Mouse (Mus musculus): ENCODE measurements around the gene Gadd45b. TPM values are rescaled to one million over a fixed set of nuclear protein-coding genes. Genes with fewer than 3 reads are reported as not detected.

The Gadd45b gene
- polyA plus RNA-seq, 1 experiment from 2014 or later = 17.1 TPM

DNA sequence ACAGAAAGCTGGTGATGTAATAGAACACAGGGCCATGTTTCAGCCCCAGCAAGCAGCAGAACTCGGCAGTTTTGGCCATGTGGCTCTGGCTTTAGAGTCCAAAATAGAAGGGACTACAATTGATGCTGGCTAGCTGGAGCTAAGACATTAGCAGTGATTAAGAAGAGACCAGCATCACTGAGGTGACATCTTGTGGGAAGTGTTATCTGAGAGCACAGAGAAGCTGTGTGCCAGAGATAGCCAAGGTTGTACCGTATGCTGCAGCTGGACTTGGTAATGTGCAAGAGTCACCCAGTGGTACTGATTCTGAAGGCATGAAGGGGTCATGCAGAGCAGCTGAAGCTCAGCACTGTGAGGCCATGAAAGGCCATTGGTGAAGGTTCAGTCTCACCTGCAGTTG is 14.6 kb upstream of the Gadd45b start:
- H3K4me3 ChIP-seq = no peak overlapping the region
- no peak for DNase-seq (ENCODE audit: low spot score)
- no peaks in the 10 kb centered on the region for H3K27me3 ChIP-seq (ENCODE audit: insufficient read depth, poor library complexity, severe bottlenecking)
- H3K36me3 ChIP-seq = peaks cover 55% of the 10 kb centered on the region
- no peaks in the 10 kb centered on the region for H3K9me3 ChIP-seq
- no peak overlapping the region for H3K27ac ChIP-seq
- H3K4me1 ChIP-seq = peaks cover 44% of the 10 kb centered on the region
- WGBS = 69% methylated on average over 2 of the region's 2 CpGs

DNA sequence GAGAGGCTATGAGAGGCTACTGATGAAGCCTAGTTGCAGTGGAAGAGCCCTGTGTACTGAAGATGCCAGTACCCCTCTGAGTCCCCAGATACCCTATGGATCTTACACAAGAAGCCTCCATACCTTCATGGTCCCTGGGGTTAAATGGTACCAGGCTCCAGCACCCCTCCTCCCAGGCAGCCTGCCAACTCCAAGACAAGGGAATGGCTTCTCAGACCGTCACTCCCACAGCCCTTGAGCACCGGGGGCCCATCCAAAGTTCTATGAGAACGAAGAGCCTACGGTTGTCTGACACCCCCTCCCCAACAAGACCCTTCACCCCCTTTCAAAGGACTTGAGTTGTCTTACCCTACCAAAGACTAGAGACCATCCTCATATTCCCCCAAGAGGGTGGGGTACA is 14.1 kb upstream of the Gadd45b start:
- H3K4me1 ChIP-seq = peaks cover 44% of the 10 kb centered on the region
- H3K27ac ChIP-seq = no peak overlapping the region
- peaks cover 50% of the 10 kb centered on the region for H3K36me3 ChIP-seq
- no peaks in the 10 kb centered on the region for H3K27me3 ChIP-seq (ENCODE audit: insufficient read depth, poor library complexity, severe bottlenecking)
- 80% methylated on average over 4 of the region's 4 CpGs for WGBS
- no peak for DNase-seq (ENCODE audit: low spot score)
- H3K4me3 ChIP-seq = no peak overlapping the region
- H3K9me3 ChIP-seq = no peaks in the 10 kb centered on the region

DNA sequence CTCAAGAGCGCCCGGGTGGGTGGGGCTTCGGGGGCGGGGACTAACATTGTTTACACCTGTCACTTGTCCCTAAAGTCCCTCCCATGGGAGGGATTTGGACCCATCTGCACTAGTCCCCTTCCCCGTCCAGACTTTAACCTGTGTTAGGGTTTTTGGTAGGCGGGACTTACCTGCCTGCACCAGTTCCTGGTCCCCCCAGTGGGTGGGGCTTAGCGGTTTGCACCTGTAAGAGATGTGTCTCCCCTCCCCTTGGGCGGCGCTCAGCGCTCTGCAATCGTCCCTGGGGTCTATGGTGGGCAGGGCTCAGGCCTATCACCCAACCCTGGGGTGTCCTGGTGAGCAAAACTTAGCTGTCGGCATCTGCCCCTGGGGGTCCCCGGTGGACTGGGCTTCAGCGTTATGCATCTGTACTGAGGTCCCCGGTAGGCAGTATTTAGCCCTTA is 12.5 kb upstream of the Gadd45b start:
- Histone ChIP-seq H3K27me3 (ENCODE audit: insufficient read depth, poor library complexity, severe bottlenecking) (no peaks in the 10 kb centered on the region), H3K4me3 (peak overlapping the region; percentile 97), H3K36me3 (peaks cover 35% of the 10 kb centered on the region), H3K27ac (peak overlapping the region; percentile 93), H3K9me3 (no peaks in the 10 kb centered on the region), H3K4me1 (peaks cover 54% of the 10 kb centered on the region)
- DNase-seq (ENCODE audit: low spot score) = no peak
- WGBS = 2% methylated on average over 15 of the region's 15 CpGs

DNA sequence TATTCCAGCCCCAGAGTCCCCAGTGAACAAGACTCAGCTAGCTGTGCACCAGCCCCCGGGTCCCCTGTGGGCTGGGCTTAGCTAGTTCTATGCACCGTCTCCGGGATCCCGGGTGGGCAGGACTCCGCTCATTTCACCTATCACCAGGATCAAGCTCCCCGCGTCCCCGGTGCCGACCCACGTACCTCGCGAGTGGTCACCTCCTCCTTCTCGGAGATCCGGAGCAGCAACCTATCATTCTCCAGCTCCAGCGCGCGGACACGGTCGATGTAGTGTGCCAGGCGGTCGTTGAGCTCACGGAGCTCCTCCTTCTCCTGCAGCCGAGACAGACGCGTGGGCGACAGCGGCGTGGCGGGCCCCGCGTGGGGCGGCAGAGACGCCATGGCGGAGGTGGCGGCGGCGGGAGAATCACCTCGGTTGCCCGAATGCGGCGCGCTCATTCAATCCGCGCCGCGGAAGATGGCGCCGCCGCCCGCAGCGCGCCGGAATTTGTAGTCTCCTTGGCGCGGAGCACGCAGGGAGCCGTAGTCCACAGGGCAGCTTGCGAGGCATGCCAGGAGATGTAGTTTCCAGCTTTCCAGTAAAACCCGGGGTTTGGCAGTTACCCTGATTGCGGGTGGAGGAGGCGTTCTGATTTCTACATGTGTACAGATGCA is 12.0 kb upstream of the Gadd45b start, which contains the start of gene Lmnb2:
Gene Lmnb2, minus strand, starts transcription at position 467 of the 656 bp plus-strand sequence.
- Histone ChIP-seq H3K27me3 (ENCODE audit: insufficient read depth, poor library complexity, severe bottlenecking) (no peaks in the 10 kb centered on the region), H3K4me1 (peaks cover 52% of the 10 kb centered on the region), H3K27ac (peak within 1 kb of the TSS; percentile 93), H3K4me3 (peak within 1 kb of the TSS; percentile 97), H3K9me3 (no peaks in the 10 kb centered on the region), H3K36me3 (peaks cover 30% of the 10 kb centered on the region)
- DNase-seq (ENCODE audit: low spot score) = peak; percentile 87
- under 1% methylated on average over 61 of the region's 61 CpGs for WGBS

DNA sequence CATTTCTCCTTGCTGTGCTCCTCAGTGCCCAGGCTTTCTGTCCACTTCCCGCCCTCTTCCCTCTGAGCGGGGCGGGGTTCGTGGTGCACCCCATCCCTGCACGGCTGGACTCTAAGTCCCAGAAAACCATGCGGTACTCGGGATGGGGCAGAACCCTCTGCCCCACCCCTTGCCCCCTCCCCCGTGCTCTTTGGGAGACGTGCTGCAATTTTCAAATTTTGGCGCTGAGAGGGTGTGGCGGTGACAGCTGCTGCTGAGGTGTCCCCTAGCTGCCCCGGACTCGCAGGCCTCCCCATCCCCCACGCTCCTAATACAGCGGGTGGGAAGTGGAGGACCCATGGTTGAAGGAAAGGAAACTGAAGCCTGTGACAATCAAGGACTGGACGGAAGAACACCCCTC is 8.0 kb upstream of the Gadd45b start:
- Histone ChIP-seq H3K27me3 (ENCODE audit: insufficient read depth, poor library complexity, severe bottlenecking) (no peaks in the 10 kb centered on the region), H3K4me3 (peak overlapping the region; percentile 55), H3K36me3 (no peaks in the 10 kb centered on the region), H3K27ac (peak overlapping the region; percentile 81), H3K4me1 (peaks cover 26% of the 10 kb centered on the region), H3K9me3 (no peaks in the 10 kb centered on the region)
- WGBS = 4% methylated on average over 16 of the region's 16 CpGs
- DNase-seq (ENCODE audit: low spot score) = no peak

DNA sequence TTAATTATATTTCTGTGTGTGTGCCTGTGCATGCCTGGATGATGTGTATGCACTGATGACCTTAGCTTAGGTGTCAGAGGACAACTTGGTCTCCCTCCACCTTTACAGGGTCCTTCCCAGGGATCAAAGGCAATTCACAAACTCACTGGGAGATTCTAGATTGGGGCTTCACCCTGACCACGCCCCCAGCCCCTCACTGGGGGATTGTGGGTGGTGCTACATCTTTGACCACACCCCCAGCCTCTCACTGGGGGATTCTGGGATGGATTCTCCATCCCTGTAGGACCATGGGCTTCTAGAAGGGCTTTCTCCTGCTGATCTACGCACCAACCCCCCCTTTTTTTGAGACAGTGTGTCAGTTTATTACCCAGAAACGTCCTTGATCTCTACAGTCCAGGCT is 4.4 kb upstream of the Gadd45b start:
- WGBS = 41% methylated on average over 3 of the region's 3 CpGs
- peaks cover 34% of the 10 kb centered on the region for H3K4me1 ChIP-seq
- no peak for DNase-seq (ENCODE audit: low spot score)
- H3K27ac ChIP-seq = no peak overlapping the region
- H3K4me3 ChIP-seq = no peak overlapping the region
- H3K9me3 ChIP-seq = no peaks in the 10 kb centered on the region
- H3K27me3 ChIP-seq (ENCODE audit: insufficient read depth, poor library complexity, severe bottlenecking) = peaks cover 2% of the 10 kb centered on the region; the same call in 1 of the 2 replicates
- no peaks in the 10 kb centered on the region for H3K36me3 ChIP-seq

DNA sequence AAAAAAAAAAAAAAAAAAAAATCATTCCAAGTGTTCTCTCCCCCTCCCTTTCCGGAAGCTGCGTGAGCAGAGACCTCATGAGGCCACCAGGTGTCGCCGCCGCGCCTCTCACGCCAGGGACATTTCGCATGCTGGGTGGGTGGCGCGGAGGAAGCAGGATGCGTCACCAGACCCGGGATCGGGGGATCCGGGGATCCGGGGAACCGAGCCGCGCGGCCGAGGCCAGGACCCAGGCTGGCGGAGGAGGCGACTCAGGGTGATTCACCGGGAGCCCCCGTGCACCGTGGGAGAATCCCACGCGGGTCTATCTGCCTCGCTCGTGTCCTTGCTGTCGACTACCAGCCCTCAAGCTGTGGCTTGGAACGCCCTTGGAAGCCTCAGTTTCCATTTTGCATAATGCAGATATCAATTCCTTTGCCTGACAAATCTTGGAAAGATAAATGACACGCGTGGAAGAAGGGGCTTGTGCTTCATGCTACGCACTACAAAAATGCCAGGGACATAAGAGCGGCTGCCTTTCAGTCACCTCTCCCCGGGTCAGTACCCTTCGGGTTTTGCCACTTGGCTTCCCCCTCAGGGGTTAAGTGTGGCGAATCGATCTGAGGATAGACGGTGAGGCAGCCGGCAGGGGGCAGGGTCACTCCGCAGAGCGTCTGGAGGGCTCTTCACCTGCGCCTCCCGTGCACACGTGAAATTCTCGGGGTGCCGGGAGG is 1.1 kb upstream of the Gadd45b start:
- peaks cover 55% of the 10 kb centered on the region for H3K4me1 ChIP-seq
- H3K27me3 ChIP-seq (ENCODE audit: insufficient read depth, poor library complexity, severe bottlenecking) = peaks cover 34% of the 10 kb centered on the region
- WGBS = under 1% methylated on average over 48 of the region's 48 CpGs
- no peaks in the 10 kb centered on the region for H3K9me3 ChIP-seq
- H3K36me3 ChIP-seq = no peaks in the 10 kb centered on the region
- H3K4me3 ChIP-seq = peak overlapping the region; percentile 74
- peak; percentile 95 for DNase-seq (ENCODE audit: low spot score)
- peak overlapping the region; percentile 92 for H3K27ac ChIP-seq

DNA sequence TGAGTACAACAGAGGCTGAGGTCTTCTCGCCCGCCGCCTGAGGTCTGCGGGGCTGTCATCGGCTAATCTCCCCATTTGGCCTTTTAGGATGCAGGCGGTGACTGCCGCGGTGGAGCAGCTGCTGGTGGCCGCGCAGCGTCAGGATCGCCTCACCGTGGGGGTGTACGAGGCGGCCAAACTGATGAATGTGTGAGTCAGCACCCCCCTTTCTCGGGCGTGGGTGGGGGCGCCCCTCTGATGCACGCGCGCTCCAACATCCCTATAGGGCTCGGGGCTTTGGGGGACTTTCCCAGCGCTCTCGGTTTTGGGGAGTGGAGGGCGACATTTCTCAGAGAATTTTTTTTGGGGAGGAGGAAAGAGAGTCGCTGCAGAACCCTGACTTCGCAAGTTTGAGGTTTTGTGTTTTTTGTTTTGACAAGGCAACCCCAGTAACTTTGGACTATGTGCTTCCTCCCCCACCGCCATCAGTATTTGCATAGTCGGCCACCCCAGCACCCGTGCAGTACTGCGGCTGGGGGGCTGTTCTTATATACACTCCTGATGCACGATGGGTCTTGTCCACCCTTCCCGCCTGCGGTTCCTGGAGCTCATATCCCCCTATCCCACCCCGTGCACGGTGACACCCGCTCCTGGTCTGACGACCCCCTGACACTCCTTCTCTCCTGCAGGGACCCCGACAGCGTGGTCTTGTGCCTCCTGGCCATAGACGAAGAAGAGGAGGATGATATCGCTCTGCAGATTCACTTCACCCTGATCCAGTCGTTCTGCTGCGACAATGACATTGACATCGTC is 684 bp downstream of the Gadd45b start:
- no peak for DNase-seq (ENCODE audit: low spot score)
- H3K4me3 ChIP-seq = peak overlapping the region; percentile 74
- H3K36me3 ChIP-seq = no peaks in the 10 kb centered on the region
- WGBS = 1% methylated on average over 45 of the region's 45 CpGs
- no peaks in the 10 kb centered on the region for H3K9me3 ChIP-seq
- peak overlapping the region; percentile 84 for H3K27ac ChIP-seq
- peaks cover 69% of the 10 kb centered on the region for H3K4me1 ChIP-seq
- peaks cover 50% of the 10 kb centered on the region for H3K27me3 ChIP-seq (ENCODE audit: insufficient read depth, poor library complexity, severe bottlenecking)

DNA sequence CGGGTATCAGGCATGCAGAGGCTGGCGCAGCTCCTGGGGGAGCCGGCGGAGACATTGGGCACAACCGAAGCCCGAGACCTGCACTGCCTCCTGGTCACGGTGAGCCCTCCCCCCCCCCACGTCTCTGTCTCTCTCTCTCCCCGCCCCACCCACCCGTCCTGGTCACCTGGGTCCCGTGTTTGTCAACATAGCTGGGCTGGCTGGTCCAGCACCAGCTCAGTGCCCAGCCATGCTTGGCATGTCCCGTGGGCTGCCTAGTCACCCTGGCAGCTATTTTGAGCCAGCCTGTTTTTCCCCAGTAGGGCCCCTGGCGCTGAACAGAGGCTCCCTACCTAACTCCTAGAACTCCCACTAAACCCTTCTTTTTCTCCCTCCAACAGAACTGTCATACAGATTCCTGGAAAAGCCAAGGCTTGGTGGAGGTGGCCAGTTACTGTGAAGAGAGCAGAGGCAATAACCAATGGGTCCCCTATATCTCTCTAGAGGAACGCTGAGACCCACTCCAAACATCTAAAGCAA is 1.3 kb downstream of the Gadd45b start:
- H3K9me3 ChIP-seq = no peaks in the 10 kb centered on the region
- DNase-seq (ENCODE audit: low spot score) = no peak
- H3K4me1 ChIP-seq = peaks cover 76% of the 10 kb centered on the region
- peak overlapping the region; percentile 84 for H3K27ac ChIP-seq
- 4% methylated on average over 13 of the region's 14 CpGs for WGBS
- H3K36me3 ChIP-seq = no peaks in the 10 kb centered on the region
- peak overlapping the region; percentile 74 for H3K4me3 ChIP-seq
- H3K27me3 ChIP-seq (ENCODE audit: insufficient read depth, poor library complexity, severe bottlenecking) = peaks cover 56% of the 10 kb centered on the region

DNA sequence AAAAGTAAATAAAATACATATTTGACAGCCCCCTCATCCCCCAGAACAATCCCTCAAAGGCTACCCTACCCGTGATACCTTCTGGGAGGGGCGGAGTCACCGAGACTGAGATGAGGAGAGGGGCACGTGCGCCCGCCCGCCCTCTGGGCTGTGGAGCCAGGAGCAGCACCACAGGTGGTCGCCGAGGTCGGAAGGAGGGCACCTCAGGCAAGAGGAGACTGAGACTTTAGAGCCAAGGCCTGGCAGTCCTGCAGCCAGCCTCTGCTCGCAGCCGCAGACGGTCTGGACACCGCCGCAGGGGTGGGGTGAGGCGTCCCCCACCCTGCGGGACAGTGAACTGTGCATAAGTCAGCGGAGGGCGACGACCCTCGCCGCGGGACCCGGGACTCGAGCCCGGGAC is 1.8 kb downstream of the Gadd45b start:
- Histone ChIP-seq H3K36me3 (no peaks in the 10 kb centered on the region), H3K9me3 (no peaks in the 10 kb centered on the region), H3K27ac (peak overlapping the region; percentile 84), H3K27me3 (ENCODE audit: insufficient read depth, poor library complexity, severe bottlenecking) (peaks cover 61% of the 10 kb centered on the region), H3K4me3 (peak overlapping the region; percentile 74), H3K4me1 (peaks cover 81% of the 10 kb centered on the region)
- DNase-seq (ENCODE audit: low spot score) = no peak
- 3% methylated on average over 26 of the region's 26 CpGs for WGBS

DNA sequence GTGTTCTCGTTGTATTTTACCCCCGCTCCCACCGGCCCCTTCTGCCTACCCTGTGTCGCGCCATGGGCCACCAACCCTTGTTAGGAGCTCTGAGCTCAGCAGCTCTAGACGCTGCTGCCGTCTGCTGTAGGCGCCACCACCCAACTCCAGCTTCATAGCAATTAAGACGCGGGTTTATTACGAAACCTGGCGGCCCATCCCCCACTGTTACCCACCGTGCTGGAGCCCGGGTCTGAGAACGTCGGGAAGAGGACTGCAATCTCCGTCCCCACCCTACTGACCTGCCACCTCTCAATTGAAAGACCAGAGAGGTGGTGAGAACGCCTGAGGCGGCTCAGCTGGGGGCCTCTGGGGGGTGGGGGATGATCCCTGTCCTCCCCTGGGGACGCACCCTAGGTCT is 2.3 kb downstream of the Gadd45b start:
- WGBS = under 1% methylated on average over 20 of the region's 20 CpGs
- Histone ChIP-seq H3K4me3 (peak overlapping the region; percentile 74), H3K27me3 (ENCODE audit: insufficient read depth, poor library complexity, severe bottlenecking) (peaks cover 66% of the 10 kb centered on the region), H3K36me3 (no peaks in the 10 kb centered on the region), H3K27ac (peak overlapping the region; percentile 84), H3K9me3 (no peaks in the 10 kb centered on the region), H3K4me1 (peaks cover 82% of the 10 kb centered on the region)
- DNase-seq (ENCODE audit: low spot score) = no peak

DNA sequence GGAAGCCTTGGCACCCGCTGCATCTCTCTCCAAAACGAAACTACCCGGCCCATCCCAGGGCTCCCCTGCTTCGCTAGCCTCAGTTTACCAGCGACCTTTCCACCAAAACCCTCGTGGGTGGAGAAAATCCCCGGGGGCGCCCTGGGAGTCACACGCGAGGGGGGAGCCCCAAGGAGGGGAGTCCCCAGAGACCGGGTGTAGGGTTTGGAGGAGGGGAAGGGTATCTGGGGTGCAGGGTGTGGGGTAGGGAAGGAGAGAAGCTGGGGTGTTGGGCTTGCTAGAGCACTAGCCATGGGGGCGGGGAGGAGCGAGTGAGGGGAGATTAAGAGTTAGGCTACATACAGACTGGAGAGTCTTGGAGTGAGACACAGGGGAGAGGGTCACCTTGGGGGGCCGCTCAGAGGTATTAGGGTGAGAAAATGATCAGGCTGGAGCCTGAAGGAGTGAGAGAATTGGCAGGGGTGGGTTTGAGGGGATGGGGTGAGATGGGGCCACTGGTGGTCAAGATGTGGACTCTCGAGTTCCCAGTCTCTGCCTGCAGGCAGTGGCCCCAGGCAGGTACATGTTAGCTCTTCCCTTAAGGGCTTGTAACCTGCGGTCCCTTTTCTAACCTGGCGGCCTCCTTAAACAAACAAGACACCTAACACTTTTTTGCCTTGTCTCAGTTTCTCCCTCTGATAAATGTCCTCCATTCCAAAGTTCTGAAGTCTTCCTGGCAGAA is 3.0 kb downstream of the Gadd45b start:
- Histone ChIP-seq H3K4me1 (peaks cover 87% of the 10 kb centered on the region), H3K27me3 (ENCODE audit: insufficient read depth, poor library complexity, severe bottlenecking) (peaks cover 72% of the 10 kb centered on the region), H3K9me3 (no peaks in the 10 kb centered on the region), H3K4me3 (peak overlapping the region; percentile 74), H3K27ac (peak overlapping the region; percentile 84), H3K36me3 (no peaks in the 10 kb centered on the region)
- WGBS = 1% methylated on average over 17 of the region's 17 CpGs
- DNase-seq (ENCODE audit: low spot score) = no peak

Measured in heart, embryonic 10.5 days (tissue).